8 mouse cellular contexts compared by ENCODE assay signal in the genomic region with DNA sequence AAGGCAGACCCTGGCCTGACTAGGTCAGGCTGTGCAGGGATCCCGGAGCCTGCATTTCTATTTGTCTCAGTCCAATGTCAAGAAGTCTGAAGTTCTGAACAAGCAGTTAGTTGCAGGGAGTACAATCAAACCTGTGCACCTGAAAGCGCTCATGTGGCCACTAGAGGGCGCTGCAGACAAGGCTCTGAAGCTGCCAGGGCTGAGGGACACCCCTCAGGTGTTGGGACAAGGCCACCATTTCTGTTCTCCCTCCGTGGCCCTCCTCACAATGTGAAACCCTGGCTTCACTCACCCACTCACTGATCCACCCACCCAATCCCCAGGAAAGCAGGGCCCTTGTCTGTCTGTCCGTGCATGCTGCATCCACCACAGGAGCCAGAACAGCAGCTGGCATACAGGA. TPM values are rescaled to one million over a fixed set of nuclear protein-coding genes. Genes with fewer than 3 reads are reported as not detected.
DNase-seq lines count a peak whose midpoint lies in the region; ATAC-seq and TF ChIP-seq lines count a peak whose summit lies in the region.
"Had no signal": no experiment of that assay in that cellular context is flagged by ENCODE, and none has a peak within 500 bp of the region (broad histone marks: within the 10 kb centered on the region; RNA-seq: fewer than 3 reads in every experiment).

No protein-coding gene starts in this region.

- no peak for TF ChIP-seq POLR2A in small intestine, adult 2 months (IDR thresholded peaks at IDR 0.05; ENCODE audit: low read depth, low read length)

- H3K9ac ChIP-seq in intestine, embryonic 15.5 days: no peak overlapping the region
- H3K9ac ChIP-seq in midbrain, embryonic 11.5 days (ENCODE audit: low read length): no peak overlapping the region

- no peak overlapping the region for H3K4me2 ChIP-seq in intestine, embryonic 15.5 days (replicated peaks)
- H3K4me2 ChIP-seq in midbrain, embryonic 11.5 days: no peak overlapping the region

- H3K27me3 ChIP-seq in intestine, embryonic 15.5 days (replicated peaks): no peaks in the 10 kb centered on the region
- no peaks in the 10 kb centered on the region for H3K27me3 ChIP-seq in midbrain, embryonic 11.5 days (ENCODE audit: control insufficient read depth, insufficient read depth, low read length)
- no peaks in the 10 kb centered on the region for H3K27me3 ChIP-seq in small intestine, adult 2 months (ENCODE audit: control insufficient read depth, insufficient read depth, low read length)
- H3K27me3 ChIP-seq: megakaryocyte, embryonic 14.5 days had no signal

- no peak overlapping the region for H3K27ac ChIP-seq in intestine, embryonic 15.5 days
- no peak overlapping the region for H3K27ac ChIP-seq in midbrain, embryonic 11.5 days (ENCODE audit: low read depth, low read length)
- no peak overlapping the region for H3K27ac ChIP-seq in small intestine, adult 2 months (ENCODE audit: insufficient read depth, low read depth, low read length)

- ATAC-seq in intestine, embryonic 15.5 days: peak; percentile 52; the same call in 1 of the 2 replicates
- no peak for ATAC-seq in midbrain, embryonic 11.5 days (ENCODE audit: low FRiP score)

- WGBS in intestine, embryonic 15.5 days: 19% methylated on average over 5 of the region's 5 CpGs
- WGBS in midbrain, embryonic 11.5 days: 12% methylated on average over 5 of the region's 5 CpGs
- 19% methylated on average over 5 of the region's 5 CpGs for WGBS in small intestine, adult 2 months

- H3K4me3 ChIP-seq in intestine, embryonic 15.5 days (replicated peaks): no peak overlapping the region
- no peak overlapping the region for H3K4me3 ChIP-seq in midbrain, embryonic 11.5 days (ENCODE audit: low read depth, low read length)
- no peak overlapping the region for H3K4me3 ChIP-seq in small intestine, adult 2 months (ENCODE audit: low read depth, low read length)
- H3K4me3 ChIP-seq: megakaryocyte, embryonic 14.5 days had no signal

- H3K9me3 ChIP-seq in intestine, embryonic 15.5 days: no peaks in the 10 kb centered on the region
- no peaks in the 10 kb centered on the region for H3K9me3 ChIP-seq in midbrain, embryonic 11.5 days (ENCODE audit: control insufficient read depth, low read length)
- H3K9me3 ChIP-seq: megakaryocyte, embryonic 14.5 days had no signal

- peak; percentile 97 for TF ChIP-seq CTCF in small intestine, adult 2 months (IDR thresholded peaks at IDR 0.05; ENCODE audit: extremely low read depth, insufficient read length, insufficient replicate concordance, low read depth, low read length)

- intact Hi-C loops in left cerebral cortex, postnatal 36 days (cut with DNase I): loop anchor here (1.0 to 10.0 kb wide), 2 partner anchors 73 to 472 kb away; no protein-coding TSS in a partner anchor

- DNase-seq in adipocyte (ENCODE audit: low spot score): peak; percentile 70
- peak; percentile 69 to 83 for DNase-seq in cerebellum, postnatal 25 days
- peak; percentile 48 to 54 for DNase-seq in gastrocnemius, adult 8-10 months (ENCODE audit: low spot score in 2 of 2)
- DNase-seq in left cerebral cortex, postnatal 36 days (ENCODE audit: low spot score in 2 of 2): peak; percentile 56 to 64
- DNase-seq in midbrain, embryonic 11.5 days (ENCODE audit: low spot score, missing footprints): peak; percentile 94

- H3K36me3 ChIP-seq in intestine, embryonic 15.5 days: no peaks in the 10 kb centered on the region
- no peaks in the 10 kb centered on the region for H3K36me3 ChIP-seq in midbrain, embryonic 11.5 days (ENCODE audit: control insufficient read depth, insufficient read depth, low read length)
- H3K36me3 ChIP-seq in small intestine, adult 2 months (ENCODE audit: control insufficient read depth, insufficient read depth, low read length): no peaks in the 10 kb centered on the region

- no peaks in the 10 kb centered on the region for H3K4me1 ChIP-seq in intestine, embryonic 15.5 days (replicated peaks)
- H3K4me1 ChIP-seq in midbrain, embryonic 11.5 days (ENCODE audit: control insufficient read depth, insufficient read depth, low read length): no peaks in the 10 kb centered on the region
- peaks cover 4% of the 10 kb centered on the region; the same call in 1 of the 2 replicates for H3K4me1 ChIP-seq in small intestine, adult 2 months (ENCODE audit: control insufficient read depth, insufficient read depth, insufficient read length, low read length)

RNA-seq across cellular contexts. Expression of a gene that starts 57.2 kb away (rescaled TPM):
- total RNA-seq in gastrocnemius, adult 8-10 months (2022): 1 to 10 TPM; 2.9 to 5.0 (median 3.6) TPM
- 0.50 and 0.76 TPM in 2 replicates for polyA plus RNA-seq in intestine, embryonic 15.5 days (2015; fragmentation: Nextera tagmentation; extraction: Ambion mirVana)
- 1 to 10 TPM; 1.0 to 2.1 TPM for total RNA-seq in left cerebral cortex, postnatal 36 days (2021)
- polyA plus RNA-seq in midbrain, embryonic 11.5 days (2014; fragmentation: Nextera tagmentation; extraction: Ambion mirVana): 0.10 TPM in 1 of 2 replicates, not detected in the other
- polyA plus RNA-seq in small intestine, adult 2 months (2012; rRNA removed): 0.88 and 1.3 TPM in 2 replicates
